Mouse (Mus musculus): ENCODE measurements around the gene Parvg. TPM values are rescaled to one million over a fixed set of nuclear protein-coding genes. Genes with fewer than 3 reads are reported as not detected.

Gene Parvg
- polyA plus RNA-seq, 1 experiment = 35.4 TPM

DNA sequence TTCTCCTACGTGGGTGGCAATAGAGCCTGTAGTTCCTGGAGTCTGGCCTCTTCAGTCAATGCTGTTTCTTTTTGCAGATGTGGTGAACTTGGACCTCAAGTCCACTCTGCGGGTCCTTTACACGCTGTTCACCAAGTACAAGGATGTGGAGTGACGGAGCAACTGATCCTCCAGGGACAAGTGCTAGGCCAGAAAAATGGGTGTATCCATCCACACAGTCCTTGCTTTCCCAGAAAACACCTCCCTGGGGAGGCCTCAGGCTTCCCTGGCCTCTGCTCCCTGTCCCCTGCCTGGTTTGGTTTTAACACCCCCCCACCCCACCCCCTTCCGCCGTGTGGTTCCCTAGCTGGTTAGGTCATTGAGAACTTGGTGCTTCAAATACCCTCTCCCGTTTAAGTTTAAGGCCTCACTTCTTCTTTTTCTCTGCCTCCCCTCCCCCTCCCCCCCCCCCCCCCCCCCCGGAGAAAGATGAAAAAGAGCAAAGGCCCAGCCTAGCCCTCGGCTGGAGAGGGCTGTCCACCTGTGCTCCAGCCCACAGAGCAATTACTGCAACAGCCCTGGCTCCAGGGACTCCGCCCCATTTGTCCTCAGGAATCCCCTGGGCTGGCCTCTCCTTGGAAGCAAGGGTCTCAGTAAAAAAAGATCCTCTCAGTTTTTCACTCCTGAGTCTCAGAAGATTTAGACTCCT is 10.8 kb upstream of the Parvg start:
- TF ChIP-seq CTCF (IDR thresholded peaks at IDR 0.05; ENCODE audit: control insufficient read depth, insufficient read depth, low read length) (no peak), POLR2A (IDR thresholded peaks at IDR 0.05; ENCODE audit: borderline replicate concordance, control insufficient read depth, low read depth, low read length) (no peak)
- Histone ChIP-seq H3K27ac (ENCODE audit: control insufficient read depth, insufficient read depth, low read depth, low read length, poor library complexity) (peak overlapping the region; percentile 95), H3K4me3 (replicated peaks; ENCODE audit: control insufficient read depth, low read depth, low read length) (no peak overlapping the region), H3K4me1 (ENCODE audit: control insufficient read depth, insufficient read depth, low read length) (peaks cover 20% of the 10 kb centered on the region)
- 8% methylated on average over 9 of the region's 10 CpGs for WGBS

DNA sequence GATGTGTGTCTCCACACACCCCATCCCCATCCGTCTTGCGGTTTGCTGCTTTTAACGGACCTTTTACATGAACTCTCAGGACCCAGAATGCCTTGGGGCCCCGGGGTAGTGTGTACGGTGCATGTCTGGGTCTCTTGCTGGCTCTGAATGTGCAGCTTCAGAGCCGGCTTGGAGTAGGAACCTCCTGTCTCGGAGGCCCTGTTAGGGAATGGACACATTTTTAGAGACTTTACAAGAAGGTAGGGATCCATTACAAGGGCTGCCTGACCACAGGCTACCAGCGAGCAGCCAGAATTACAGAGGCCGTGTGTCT is 10.3 kb upstream of the Parvg start:
- TF ChIP-seq CTCF (IDR thresholded peaks at IDR 0.05; ENCODE audit: control insufficient read depth, insufficient read depth, low read length) (no peak), POLR2A (IDR thresholded peaks at IDR 0.05; ENCODE audit: borderline replicate concordance, control insufficient read depth, low read depth, low read length) (no peak)
- peak overlapping the region; percentile 95 for H3K27ac ChIP-seq (ENCODE audit: control insufficient read depth, insufficient read depth, low read depth, low read length, poor library complexity)
- WGBS = 2% methylated on average over 9 of the region's 9 CpGs
- peak overlapping the region; percentile 6 for H3K4me3 ChIP-seq (replicated peaks; ENCODE audit: control insufficient read depth, low read depth, low read length)
- peaks cover 20% of the 10 kb centered on the region for H3K4me1 ChIP-seq (ENCODE audit: control insufficient read depth, insufficient read depth, low read length)

DNA sequence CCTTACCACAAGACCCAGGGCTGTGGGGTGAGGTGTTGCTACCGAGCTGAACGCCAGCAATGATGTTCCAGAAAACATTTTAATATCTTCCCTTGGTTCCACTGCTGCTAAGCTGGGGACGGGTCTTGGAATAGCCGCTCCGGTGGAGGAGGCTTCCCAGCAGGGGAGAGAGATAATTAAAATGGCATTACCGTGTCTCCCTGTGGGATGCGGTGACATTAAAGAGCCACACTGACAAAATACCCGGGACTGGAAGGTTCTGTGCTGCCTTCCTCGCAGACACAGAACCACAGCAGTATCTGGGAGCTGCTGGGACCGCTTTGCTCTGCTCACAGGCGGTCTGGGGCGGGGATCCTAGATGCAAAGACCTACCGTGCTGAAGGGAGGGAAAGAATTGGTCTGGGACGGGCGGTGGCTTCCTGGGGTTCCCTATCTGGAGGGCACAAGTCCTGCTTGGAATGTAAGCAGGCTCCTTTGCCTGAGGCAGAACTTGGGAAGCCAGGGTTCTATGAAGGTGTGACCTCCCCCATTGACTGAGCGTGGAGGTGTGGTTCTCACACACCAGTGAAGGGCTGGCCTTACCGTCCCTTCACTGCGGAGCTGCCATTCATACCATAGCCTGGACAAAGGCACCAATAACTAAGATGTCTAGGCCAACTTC is 9.3 kb upstream of the Parvg start:
- WGBS = 45% methylated on average over 18 of the region's 18 CpGs
- H3K4me3 ChIP-seq (replicated peaks; ENCODE audit: control insufficient read depth, low read depth, low read length) = no peak overlapping the region
- H3K4me1 ChIP-seq (ENCODE audit: control insufficient read depth, insufficient read depth, low read length) = peaks cover 20% of the 10 kb centered on the region
- peak overlapping the region; percentile 95 for H3K27ac ChIP-seq (ENCODE audit: control insufficient read depth, insufficient read depth, low read depth, low read length, poor library complexity)
- no peak for TF ChIP-seq POLR2A (IDR thresholded peaks at IDR 0.05; ENCODE audit: borderline replicate concordance, control insufficient read depth, low read depth, low read length)
- TF ChIP-seq CTCF (IDR thresholded peaks at IDR 0.05; ENCODE audit: control insufficient read depth, insufficient read depth, low read length) = no peak

DNA sequence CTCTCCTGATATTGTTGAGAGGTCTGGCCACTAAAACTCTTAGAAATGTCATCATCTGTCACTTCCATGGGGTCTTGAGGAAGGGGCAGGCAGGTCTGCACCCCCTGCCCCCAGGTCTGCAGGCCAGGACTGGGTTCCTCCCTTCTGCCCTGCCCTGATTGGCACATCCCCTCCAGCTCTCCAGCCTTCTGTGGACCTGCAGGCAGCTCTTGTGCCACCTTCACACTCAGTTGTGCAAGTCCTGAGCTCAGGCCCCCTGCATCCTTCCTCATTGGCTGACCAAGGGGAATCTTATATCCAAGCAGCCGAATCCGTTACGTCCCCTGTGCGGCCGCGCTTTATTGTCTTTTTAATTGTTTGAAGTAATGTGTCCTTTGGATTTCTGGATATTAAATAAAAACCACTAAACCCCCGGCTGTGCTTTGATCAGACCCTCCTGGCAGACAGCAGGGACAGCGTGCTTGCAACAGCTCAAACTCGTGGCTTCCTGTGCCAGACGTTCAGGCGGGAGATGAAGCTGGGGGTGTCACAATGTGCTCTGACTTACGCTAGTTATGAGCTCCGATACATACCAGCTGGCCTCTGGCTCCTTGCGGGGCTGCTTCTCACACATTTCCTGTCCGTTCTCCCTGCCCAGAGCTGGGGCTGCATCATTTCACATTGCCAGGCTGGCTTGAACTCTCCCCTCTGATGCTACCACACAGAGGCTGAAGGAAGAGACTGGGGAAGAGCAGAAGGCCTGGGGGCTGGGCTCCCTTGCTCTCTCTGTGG is 8.4 kb upstream of the Parvg start:
- Histone ChIP-seq H3K4me3 (replicated peaks; ENCODE audit: control insufficient read depth, low read depth, low read length) (peak overlapping the region; percentile 6), H3K27ac (ENCODE audit: control insufficient read depth, insufficient read depth, low read depth, low read length, poor library complexity) (peak overlapping the region; percentile 95), H3K4me1 (ENCODE audit: control insufficient read depth, insufficient read depth, low read length) (peaks cover 18% of the 10 kb centered on the region)
- TF ChIP-seq CTCF (IDR thresholded peaks at IDR 0.05; ENCODE audit: control insufficient read depth, insufficient read depth, low read length) = no peak
- peak; percentile 55; the same call in 1 of the 2 replicates for TF ChIP-seq POLR2A (IDR thresholded peaks at IDR 0.05; ENCODE audit: borderline replicate concordance, control insufficient read depth, low read depth, low read length)
- 23% methylated on average over 15 of the region's 15 CpGs for WGBS

DNA sequence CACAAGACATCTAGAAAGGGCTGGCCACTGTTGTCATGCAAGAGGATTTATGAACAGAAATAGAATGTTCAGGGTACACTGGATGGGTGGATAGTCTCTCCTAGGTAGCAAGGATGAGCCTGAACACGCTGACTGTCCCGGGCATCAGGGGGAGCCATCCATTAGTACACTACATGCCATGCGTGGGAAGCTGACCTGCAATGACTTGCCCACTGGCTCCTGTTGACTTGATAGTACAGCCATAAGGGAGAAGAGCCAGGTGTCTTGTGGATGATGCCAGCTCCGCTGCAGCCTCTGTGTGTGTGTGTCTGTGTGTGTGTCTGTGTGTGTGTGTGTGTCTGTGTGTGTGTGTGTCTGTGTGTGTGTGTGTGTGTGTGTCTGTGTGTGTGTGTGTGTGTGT is 4.4 kb upstream of the Parvg start:
- Histone ChIP-seq H3K27ac (ENCODE audit: control insufficient read depth, insufficient read depth, low read depth, low read length, poor library complexity) (no peak overlapping the region), H3K4me3 (replicated peaks; ENCODE audit: control insufficient read depth, low read depth, low read length) (no peak overlapping the region), H3K4me1 (ENCODE audit: control insufficient read depth, insufficient read depth, low read length) (peaks cover 10% of the 10 kb centered on the region)
- WGBS = 88% methylated on average over 4 of the region's 4 CpGs
- TF ChIP-seq CTCF (IDR thresholded peaks at IDR 0.05; ENCODE audit: control insufficient read depth, insufficient read depth, low read length) = no peak
- TF ChIP-seq POLR2A (IDR thresholded peaks at IDR 0.05; ENCODE audit: borderline replicate concordance, control insufficient read depth, low read depth, low read length) = no peak

- WGBS = 16% methylated on average over 8 of the region's 8 CpGs
- Histone ChIP-seq H3K4me3 (replicated peaks; ENCODE audit: control insufficient read depth, low read depth, low read length) (no peak overlapping the region), H3K4me1 (ENCODE audit: control insufficient read depth, insufficient read depth, low read length) (peaks cover 10% of the 10 kb centered on the region), H3K27ac (ENCODE audit: control insufficient read depth, insufficient read depth, low read depth, low read length, poor library complexity) (peak overlapping the region; percentile 48)
- TF ChIP-seq POLR2A (IDR thresholded peaks at IDR 0.05; ENCODE audit: borderline replicate concordance, control insufficient read depth, low read depth, low read length) (0 out of 2 replicates have a peak, but pooled peaks have one; percentile 20), CTCF (IDR thresholded peaks at IDR 0.05; ENCODE audit: control insufficient read depth, insufficient read depth, low read length) (no peak)
Observed at GRCm38 (mm10) chr15:84321544-84322174, 2.2 kb upstream of the Parvg start.

- Histone ChIP-seq H3K27ac (ENCODE audit: control insufficient read depth, insufficient read depth, low read depth, low read length, poor library complexity) (peak overlapping the region; percentile 79), H3K4me1 (ENCODE audit: control insufficient read depth, insufficient read depth, low read length) (peaks cover 13% of the 10 kb centered on the region), H3K4me3 (replicated peaks; ENCODE audit: control insufficient read depth, low read depth, low read length) (peak overlapping the region; percentile 80)
- TF ChIP-seq POLR2A (IDR thresholded peaks at IDR 0.05; ENCODE audit: borderline replicate concordance, control insufficient read depth, low read depth, low read length) (no peak), CTCF (IDR thresholded peaks at IDR 0.05; ENCODE audit: control insufficient read depth, insufficient read depth, low read length) (no peak)
- WGBS = 3% methylated on average over 8 of the region's 8 CpGs
Observed at GRCm38 (mm10) chr15:84324870-84325553, 1.2 kb downstream of the Parvg start.

Measured in bone marrow, adult 2 months (tissue).